Mouse (Mus musculus): ENCODE measurements around the gene Kcnip1. TPM values are rescaled to one million over a fixed set of nuclear protein-coding genes. Genes with fewer than 3 reads are reported as not detected.
A peak's percentile ranks its signal among the peaks of the same experiment; 100 is the strongest.

Kcnip1 gene
- polyA plus RNA-seq, 1 experiment from 2014 or later: 2.4 TPM

DNA sequence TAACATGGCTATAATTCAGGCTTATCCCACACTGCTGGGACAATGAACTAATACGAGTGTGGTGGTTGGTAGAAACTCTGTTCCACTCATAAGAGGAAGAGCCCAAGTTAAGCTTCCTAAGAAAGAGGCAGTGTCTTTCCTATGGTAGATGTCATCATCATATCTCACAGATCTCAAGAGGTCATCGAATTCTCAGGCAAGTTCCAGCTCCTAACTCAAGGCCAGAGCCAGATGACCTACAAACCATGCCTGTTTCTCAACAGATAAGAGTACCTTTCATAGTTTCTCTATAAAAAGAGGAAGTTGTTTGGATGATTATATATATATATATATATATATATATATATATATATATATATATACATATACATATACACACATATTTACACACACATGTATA is 6.4 kb downstream of the Kcnip1 start:
- Histone ChIP-seq H3K9me3 (no peaks in the 10 kb centered on the region), H3K9ac (replicated peaks) (no peak overlapping the region), H3K4me3 (replicated peaks) (no peak overlapping the region), H3K4me2 (no peak overlapping the region), H3K27ac (no peak overlapping the region), H3K4me1 (replicated peaks) (peaks cover 3% of the 10 kb centered on the region; the same call in 1 of the 2 replicates), H3K36me3 (no peaks in the 10 kb centered on the region), H3K27me3 (no peaks in the 10 kb centered on the region; the same call in 1 of the 2 replicates)
- WGBS: 94% methylated on average over 2 of the region's 2 CpGs
- ATAC-seq (ENCODE audit: insufficient number of reproducible peaks, insufficient read depth, low FRiP score, low TSS enrichment, low read depth): no peak

GRCm38 (mm10) chr11:33980146-33980545 is 12.8 kb downstream of the Kcnip1 start:
- no peak overlapping the region for H3K9ac ChIP-seq (replicated peaks)
- no peak overlapping the region for H3K4me2 ChIP-seq
- no peaks in the 10 kb centered on the region for H3K27me3 ChIP-seq
- H3K36me3 ChIP-seq: no peaks in the 10 kb centered on the region
- H3K9me3 ChIP-seq: no peaks in the 10 kb centered on the region
- no peak overlapping the region for H3K4me3 ChIP-seq (replicated peaks)
- peaks cover 16% of the 10 kb centered on the region for H3K4me1 ChIP-seq (replicated peaks)
- no peak for ATAC-seq (ENCODE audit: insufficient number of reproducible peaks, insufficient read depth, low FRiP score, low TSS enrichment, low read depth)
- WGBS: 14% methylated on average over 4 of the region's 4 CpGs
- 0 out of 2 replicates have a peak overlapping the region, but pooled peaks have one; percentile 24 for H3K27ac ChIP-seq

- no peaks in the 10 kb centered on the region for H3K36me3 ChIP-seq
- no peak for ATAC-seq (ENCODE audit: insufficient number of reproducible peaks, insufficient read depth, low FRiP score, low TSS enrichment, low read depth)
- H3K9me3 ChIP-seq: no peaks in the 10 kb centered on the region
- 93% methylated on average over 2 of the region's 2 CpGs for WGBS
- no peak overlapping the region for H3K4me2 ChIP-seq
- no peak overlapping the region for H3K27ac ChIP-seq
- H3K4me1 ChIP-seq (replicated peaks): no peaks in the 10 kb centered on the region
- H3K27me3 ChIP-seq: no peaks in the 10 kb centered on the region
- H3K4me3 ChIP-seq (replicated peaks): no peak overlapping the region
- no peak overlapping the region for H3K9ac ChIP-seq (replicated peaks)
Observed at GRCm38 (mm10) chr11:33975121-33975520, 17.8 kb downstream of the Kcnip1 start.

GRCm38 (mm10) chr11:33974341-33975040 is 18.5 kb downstream of the Kcnip1 start:
- no peak for ATAC-seq (ENCODE audit: insufficient number of reproducible peaks, insufficient read depth, low FRiP score, low TSS enrichment, low read depth)
- Histone ChIP-seq H3K4me1 (replicated peaks) (no peaks in the 10 kb centered on the region), H3K36me3 (no peaks in the 10 kb centered on the region), H3K4me3 (replicated peaks) (no peak overlapping the region), H3K27ac (no peak overlapping the region), H3K9me3 (no peaks in the 10 kb centered on the region), H3K27me3 (no peaks in the 10 kb centered on the region), H3K4me2 (no peak overlapping the region), H3K9ac (replicated peaks) (no peak overlapping the region)
- WGBS: 78% methylated on average over 14 of the region's 14 CpGs

- Histone ChIP-seq H3K4me2 (no peak overlapping the region), H3K4me3 (replicated peaks) (no peak overlapping the region), H3K9me3 (no peaks in the 10 kb centered on the region), H3K9ac (replicated peaks) (no peak overlapping the region), H3K36me3 (no peaks in the 10 kb centered on the region), H3K4me1 (replicated peaks) (no peaks in the 10 kb centered on the region), H3K27me3 (no peaks in the 10 kb centered on the region), H3K27ac (no peak overlapping the region)
- 84% methylated on average over 7 of the region's 7 CpGs for WGBS
- no peak for ATAC-seq (ENCODE audit: insufficient number of reproducible peaks, insufficient read depth, low FRiP score, low TSS enrichment, low read depth)
Observed at GRCm38 (mm10) chr11:33972114-33972513, 20.8 kb downstream of the Kcnip1 start.

DNA sequence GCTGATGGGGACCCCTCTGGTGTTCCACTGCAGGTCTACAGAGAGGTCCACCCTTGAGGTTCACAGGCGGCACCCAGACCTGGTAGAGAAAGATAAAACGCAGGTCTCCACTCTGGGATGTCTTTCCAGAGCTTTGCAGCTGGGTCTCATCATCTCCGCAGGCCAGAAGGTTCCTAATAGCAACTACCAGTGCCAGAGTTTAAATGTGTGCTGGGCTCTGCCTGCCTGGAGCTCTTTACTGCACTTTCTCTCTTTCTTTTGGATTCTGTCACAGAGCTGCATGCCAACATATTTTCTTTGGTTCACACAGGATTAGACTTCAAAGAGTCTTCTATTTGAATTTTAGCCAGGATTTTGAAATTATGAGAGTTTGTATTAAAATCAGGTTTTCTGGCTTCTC is 23.8 kb downstream of the Kcnip1 start:
- no peaks in the 10 kb centered on the region for H3K36me3 ChIP-seq
- H3K9ac ChIP-seq (replicated peaks): no peak overlapping the region
- 68% methylated on average over 3 of the region's 3 CpGs for WGBS
- H3K4me3 ChIP-seq (replicated peaks): no peak overlapping the region
- no peaks in the 10 kb centered on the region for H3K27me3 ChIP-seq
- no peak overlapping the region for H3K4me2 ChIP-seq
- no peaks in the 10 kb centered on the region for H3K9me3 ChIP-seq
- no peak for ATAC-seq (ENCODE audit: insufficient number of reproducible peaks, insufficient read depth, low FRiP score, low TSS enrichment, low read depth)
- H3K4me1 ChIP-seq (replicated peaks): no peaks in the 10 kb centered on the region
- no peak overlapping the region for H3K27ac ChIP-seq

DNA sequence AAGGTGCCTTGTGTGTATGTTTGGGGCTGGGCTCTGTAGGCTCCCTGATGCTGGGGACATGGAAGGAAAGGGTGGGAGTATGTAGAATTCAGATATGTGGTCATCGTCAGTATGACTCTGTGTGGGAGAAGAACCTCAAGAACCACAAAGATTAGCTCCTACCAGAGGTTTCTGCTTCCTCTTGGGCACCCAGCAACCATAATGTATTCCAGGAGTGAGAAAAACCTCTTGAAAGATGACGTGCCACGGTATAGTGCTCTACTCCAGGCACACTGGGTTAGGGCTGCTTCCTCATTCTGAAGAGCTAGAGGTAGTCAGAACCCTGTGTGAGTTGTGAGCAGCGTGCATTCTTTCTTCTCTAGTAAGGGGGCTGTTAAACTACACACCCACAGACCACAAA is 25.2 kb downstream of the Kcnip1 start:
- H3K27ac ChIP-seq: no peak overlapping the region
- ATAC-seq (ENCODE audit: insufficient number of reproducible peaks, insufficient read depth, low FRiP score, low TSS enrichment, low read depth): no peak
- H3K4me3 ChIP-seq (replicated peaks): no peak overlapping the region
- 78% methylated on average over 4 of the region's 4 CpGs for WGBS
- H3K4me2 ChIP-seq: no peak overlapping the region
- no peak overlapping the region for H3K9ac ChIP-seq (replicated peaks)
- H3K36me3 ChIP-seq: no peaks in the 10 kb centered on the region
- H3K4me1 ChIP-seq (replicated peaks): peaks cover 8% of the 10 kb centered on the region
- no peaks in the 10 kb centered on the region for H3K27me3 ChIP-seq
- H3K9me3 ChIP-seq: no peaks in the 10 kb centered on the region

DNA sequence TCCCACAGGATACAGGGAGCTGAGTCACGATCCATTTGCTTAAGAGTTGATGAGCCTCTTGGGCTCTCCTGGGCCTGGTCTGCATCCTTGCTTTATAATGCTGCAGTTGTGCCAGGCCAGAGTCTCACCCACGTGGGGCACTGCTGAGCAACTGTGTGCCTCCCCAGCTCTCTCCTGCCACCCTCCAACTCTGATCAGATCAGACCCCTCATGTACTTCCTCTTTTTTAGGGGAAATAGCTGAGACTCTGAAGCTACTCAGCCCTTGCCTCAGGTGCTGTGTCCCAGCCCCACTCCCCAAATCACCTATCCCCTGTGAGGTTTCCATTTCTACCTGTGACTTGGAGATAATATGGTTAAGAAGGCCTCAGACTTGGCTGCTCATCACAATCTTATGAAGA is 27.6 kb downstream of the Kcnip1 start:
- 61% methylated on average over 2 of the region's 2 CpGs for WGBS
- no peaks in the 10 kb centered on the region for H3K9me3 ChIP-seq
- no peak overlapping the region for H3K27ac ChIP-seq
- no peak for ATAC-seq (ENCODE audit: insufficient number of reproducible peaks, insufficient read depth, low FRiP score, low TSS enrichment, low read depth)
- H3K27me3 ChIP-seq: no peaks in the 10 kb centered on the region
- peaks cover 14% of the 10 kb centered on the region for H3K4me1 ChIP-seq (replicated peaks)
- no peak overlapping the region for H3K4me3 ChIP-seq (replicated peaks)
- H3K4me2 ChIP-seq: no peak overlapping the region
- H3K9ac ChIP-seq (replicated peaks): no peak overlapping the region
- no peaks in the 10 kb centered on the region for H3K36me3 ChIP-seq

- 19% methylated on average over 6 of the region's 6 CpGs for WGBS
- Histone ChIP-seq H3K9me3 (no peaks in the 10 kb centered on the region), H3K4me3 (replicated peaks) (no peak within 1 kb of the TSS), H3K4me2 (no peak within 1 kb of the TSS), H3K36me3 (no peaks in the 10 kb centered on the region), H3K4me1 (replicated peaks) (peaks cover 14% of the 10 kb centered on the region), H3K27ac (no peak within 1 kb of the TSS), H3K27me3 (no peaks in the 10 kb centered on the region), H3K9ac (replicated peaks) (no peak within 1 kb of the TSS)
- ATAC-seq (ENCODE audit: insufficient number of reproducible peaks, insufficient read depth, low FRiP score, low TSS enrichment, low read depth): no peak
Observed at GRCm38 (mm10) chr11:33962688-33963407, 30.1 kb downstream of the Kcnip1 start, which contains the start of gene Kcnmb1. Gene Kcnmb1 (plus strand): TSS chr11:33963013.

DNA sequence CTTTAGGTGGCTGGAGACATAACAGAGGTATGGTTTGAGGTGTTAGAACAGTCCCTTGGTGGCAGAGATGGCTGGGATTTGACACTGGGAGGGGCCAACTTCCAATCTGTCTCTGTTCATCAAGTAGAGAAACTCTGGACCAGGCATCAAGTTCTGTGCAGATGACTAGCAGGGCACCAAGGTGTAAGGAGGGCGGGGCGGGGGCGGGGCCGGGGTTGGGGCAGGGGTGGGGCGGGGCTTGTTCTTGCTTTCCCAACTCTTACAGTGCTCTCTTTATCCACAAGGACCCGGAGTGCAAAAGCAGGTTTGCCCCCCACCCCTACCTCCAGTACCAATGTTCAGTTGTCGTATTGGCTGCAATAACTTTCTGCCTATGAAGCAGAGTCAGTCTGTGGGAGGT is 30.8 kb downstream of the Kcnip1 start:
- Histone ChIP-seq H3K9ac (replicated peaks) (no peak overlapping the region), H3K4me1 (replicated peaks) (peaks cover 14% of the 10 kb centered on the region), H3K9me3 (no peaks in the 10 kb centered on the region), H3K27ac (no peak overlapping the region), H3K27me3 (no peaks in the 10 kb centered on the region), H3K4me3 (replicated peaks) (no peak overlapping the region), H3K4me2 (no peak overlapping the region), H3K36me3 (no peaks in the 10 kb centered on the region)
- ATAC-seq (ENCODE audit: insufficient number of reproducible peaks, insufficient read depth, low FRiP score, low TSS enrichment, low read depth): peak; percentile 52
- WGBS: 33% methylated on average over 7 of the region's 7 CpGs

- Histone ChIP-seq H3K9me3 (no peaks in the 10 kb centered on the region), H3K9ac (replicated peaks) (no peak overlapping the region), H3K4me1 (replicated peaks) (peaks cover 14% of the 10 kb centered on the region), H3K27ac (no peak overlapping the region), H3K27me3 (no peaks in the 10 kb centered on the region), H3K4me2 (no peak overlapping the region), H3K4me3 (replicated peaks) (no peak overlapping the region), H3K36me3 (no peaks in the 10 kb centered on the region)
- no peak for ATAC-seq (ENCODE audit: insufficient number of reproducible peaks, insufficient read depth, low FRiP score, low TSS enrichment, low read depth)
- WGBS: 80% methylated on average over 8 of the region's 8 CpGs
Observed at GRCm38 (mm10) chr11:33958713-33959112, 34.2 kb downstream of the Kcnip1 start.

Data from limb, embryonic 12.5 days (tissue).